Mouse (Mus musculus) gastrocnemius, adult 2 months (tissue): Measurements from ENCODE around the gene Prkci. TPM values are rescaled to one million over a fixed set of nuclear protein-coding genes. Genes with fewer than 3 reads are reported as not detected.

Source experiments
- DNase-seq: peaks from one replicate; pipeline ENCODE4 v3.0.0; 2022
- H3K27ac ChIP-seq: fragments of 200-600 bp; 2 replicates; pipeline ENCODE4 v1.8.1; 2022; ENCODE audit warnings: mild to moderate bottlenecking
- H3K4me3 ChIP-seq: fragments of 200-600 bp; 2 replicates; pipeline ENCODE4 v1.8.1; 2022; ENCODE audit warnings: mild to moderate bottlenecking, moderate library complexity
- CTCF ChIP-seq: fragments of 200-600 bp; IDR thresholded peaks from 2 replicates; pipeline ENCODE4 v1.8.1; 2022; ENCODE audit warnings: antibody characterized with exemption, mild to moderate bottlenecking, moderate library complexity
- intact Hi-C: fragments of 180-260 bp; cut with DNase I; formaldehyde crosslinking; loops from one replicate; pipeline ENCODE4 v1.15.1; 2025
- total RNA-seq, 2 experiments: library from RNA; stranded (reverse); gene quantifications; 2 replicates each; pipeline ENCODE4 v1.2.3; 2021

Gene Prkci
- total RNA-seq, 2 experiments from 2014 or later: 4.3 to 6.3 TPM

DNA sequence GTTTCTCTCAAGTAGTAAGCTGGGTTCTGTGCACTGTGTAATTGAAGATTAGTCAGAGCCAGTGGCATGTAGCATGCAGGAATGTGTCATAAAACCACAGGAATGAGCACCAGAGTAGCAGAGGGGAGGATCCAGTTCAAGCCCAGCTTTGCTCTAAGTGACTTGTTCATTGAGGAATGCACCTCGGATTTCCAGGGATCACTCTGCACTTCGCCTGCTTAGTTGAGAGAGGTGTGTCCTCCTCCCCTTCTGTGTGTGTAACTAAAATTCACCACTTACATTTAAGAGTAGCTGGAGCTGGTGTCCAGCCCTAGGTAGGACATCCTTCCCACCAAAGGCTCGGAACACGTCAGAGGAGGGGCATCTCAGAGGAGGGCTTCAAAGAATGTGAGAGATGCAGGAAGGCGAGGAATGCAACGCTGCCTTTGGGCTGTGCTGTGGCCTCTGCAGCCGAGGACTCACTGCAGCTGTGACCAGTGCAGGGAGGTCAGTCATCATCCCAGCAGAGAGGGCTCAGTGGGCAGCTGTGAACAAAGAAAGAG lies 27.4 kb downstream of the Prkci start:
- Histone ChIP-seq H3K27ac (peak overlapping the region; percentile 43), H3K4me3 (no peak overlapping the region)
- intact Hi-C loops: no loop called here
- TF ChIP-seq CTCF: no peak
- DNase-seq: peak; percentile 29

- no peak for DNase-seq
- Histone ChIP-seq H3K27ac (no peak overlapping the region), H3K4me3 (no peak overlapping the region)
- TF ChIP-seq CTCF: no peak
- intact Hi-C loops: no loop called here
Measured at GRCm38 (mm10) chr3:31027718-31028117, 32.2 kb downstream of the Prkci start.

- DNase-seq: no peak
- H3K4me3 ChIP-seq: no peak overlapping the region
- intact Hi-C loops: no loop called here
- no peak overlapping the region for H3K27ac ChIP-seq
- TF ChIP-seq CTCF: no peak
Measured at GRCm38 (mm10) chr3:31031621-31032020, 36.1 kb downstream of the Prkci start.

- Histone ChIP-seq H3K4me3 (no peak overlapping the region), H3K27ac (no peak overlapping the region)
- no peak for TF ChIP-seq CTCF
- DNase-seq: no peak
- intact Hi-C loops: no loop called here
Measured at GRCm38 (mm10) chr3:31033644-31034043, 38.1 kb downstream of the Prkci start.

DNA sequence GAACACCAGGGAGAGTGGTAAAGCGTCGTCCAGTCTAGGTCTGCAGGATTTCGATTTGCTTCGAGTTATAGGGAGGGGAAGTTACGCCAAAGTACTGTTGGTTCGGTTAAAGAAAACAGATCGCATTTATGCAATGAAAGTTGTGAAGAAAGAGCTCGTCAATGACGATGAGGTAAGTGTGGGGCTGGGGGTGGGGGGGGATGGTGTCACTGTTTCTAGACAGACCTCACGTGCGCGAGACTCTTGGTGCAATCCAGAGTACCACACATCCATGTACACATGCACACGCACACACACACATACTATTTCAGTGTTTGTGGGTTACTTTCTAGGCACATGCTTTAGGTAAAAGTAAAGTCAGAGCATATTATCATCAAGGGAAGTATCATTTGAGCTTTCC lies 42.3 kb downstream of the Prkci start:
- H3K4me3 ChIP-seq: no peak overlapping the region
- no peak overlapping the region for H3K27ac ChIP-seq
- TF ChIP-seq CTCF: no peak
- DNase-seq: no peak
- intact Hi-C loops: no loop called here

DNA sequence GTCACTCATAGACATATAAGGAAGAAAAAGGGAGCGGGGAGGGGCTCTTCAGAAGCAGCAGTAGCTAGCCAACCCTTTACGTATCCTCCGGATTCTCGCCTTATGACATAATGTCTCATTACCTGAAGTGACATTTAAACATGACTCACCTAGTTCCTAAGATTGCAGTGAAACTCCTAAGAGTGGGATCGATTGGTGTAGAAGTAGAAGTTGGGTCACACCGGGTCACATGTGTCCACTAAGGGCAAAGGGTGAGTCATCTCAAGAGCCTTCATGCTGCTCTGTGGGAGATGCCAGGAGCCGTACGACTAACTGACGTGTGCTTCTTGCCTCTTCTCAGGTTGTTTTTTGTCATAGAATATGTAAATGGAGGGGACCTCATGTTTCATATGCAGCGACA lies 43.1 kb downstream of the Prkci start:
- Histone ChIP-seq H3K4me3 (no peak overlapping the region), H3K27ac (no peak overlapping the region)
- no peak for DNase-seq
- intact Hi-C loops: no loop called here
- no peak for TF ChIP-seq CTCF

GRCm38 (mm10) chr3:31042992-31043391 lies 47.4 kb downstream of the Prkci start:
- H3K27ac ChIP-seq: no peak overlapping the region
- DNase-seq: no peak
- intact Hi-C loops: no loop called here
- TF ChIP-seq CTCF: no peak
- no peak overlapping the region for H3K4me3 ChIP-seq

- intact Hi-C loops: no loop called here
- H3K27ac ChIP-seq: no peak overlapping the region
- no peak for DNase-seq
- TF ChIP-seq CTCF: peak; percentile 50
- H3K4me3 ChIP-seq: no peak overlapping the region
Measured at GRCm38 (mm10) chr3:31047263-31047662, 51.7 kb downstream of the Prkci start.

DNA sequence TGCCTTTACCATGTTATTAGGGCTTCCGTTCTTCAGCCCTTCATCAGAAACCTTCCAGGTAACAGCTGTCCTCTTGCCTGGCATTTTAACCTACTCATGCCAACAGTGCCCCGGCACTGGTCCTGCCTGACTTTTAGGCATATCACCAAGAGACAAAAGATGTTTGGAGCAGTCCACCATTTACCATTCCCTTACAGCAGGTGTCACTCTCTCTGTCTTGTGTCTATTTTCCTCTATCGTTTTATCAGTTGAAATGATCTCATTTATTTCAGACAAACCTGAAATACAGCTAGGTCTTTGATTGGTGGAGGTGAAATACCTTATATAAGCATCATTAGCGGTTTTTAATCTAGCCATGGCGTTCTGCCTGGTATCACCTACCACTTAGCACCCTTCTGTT lies 53.5 kb downstream of the Prkci start:
- intact Hi-C loops: no loop called here
- 0 out of 2 replicates have a peak, but pooled peaks have one; percentile 3 for TF ChIP-seq CTCF
- DNase-seq: no peak

DNA sequence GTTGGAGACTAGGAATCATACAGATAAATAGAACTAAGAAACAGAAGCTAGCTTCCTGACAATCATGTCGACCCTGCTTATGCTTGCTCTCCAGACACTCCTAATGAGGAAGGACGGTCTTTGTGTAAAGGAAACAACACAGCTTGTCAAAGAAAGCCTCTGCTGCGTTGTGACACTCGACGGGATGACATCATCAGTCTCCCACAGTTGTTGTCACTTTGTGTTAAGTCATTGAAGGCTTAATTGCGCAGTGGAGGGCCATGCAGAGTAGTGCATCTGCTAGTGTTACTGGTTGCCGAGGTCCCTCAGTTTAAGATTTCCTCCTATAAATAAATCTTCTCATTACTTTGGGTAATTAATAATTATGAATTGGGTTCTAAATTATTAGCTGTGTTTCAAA lies 54.8 kb downstream of the Prkci start:
- intact Hi-C loops: loop anchor here (10.0 kb wide), 1 partner anchor 554 kb away; no protein-coding TSS in a partner anchor

More for the DNA sequence above, 53.5 kb downstream of the Prkci start:
- no peak overlapping the region for H3K27ac ChIP-seq
- H3K4me3 ChIP-seq: no peak overlapping the region

GRCm38 (mm10) chr3:31051730-31052129 lies 56.2 kb downstream of the Prkci start:
- no peak for DNase-seq
- Histone ChIP-seq H3K27ac (no peak overlapping the region), H3K4me3 (no peak overlapping the region)
- intact Hi-C loops: loop anchor here (10.0 kb wide), 1 partner anchor 553 kb away; no protein-coding TSS in a partner anchor
- TF ChIP-seq CTCF: no peak

More for the DNA sequence above, 54.8 kb downstream of the Prkci start:
- no peak for DNase-seq
- Histone ChIP-seq H3K4me3 (no peak overlapping the region), H3K27ac (no peak overlapping the region)
- no peak for TF ChIP-seq CTCF

DNA sequence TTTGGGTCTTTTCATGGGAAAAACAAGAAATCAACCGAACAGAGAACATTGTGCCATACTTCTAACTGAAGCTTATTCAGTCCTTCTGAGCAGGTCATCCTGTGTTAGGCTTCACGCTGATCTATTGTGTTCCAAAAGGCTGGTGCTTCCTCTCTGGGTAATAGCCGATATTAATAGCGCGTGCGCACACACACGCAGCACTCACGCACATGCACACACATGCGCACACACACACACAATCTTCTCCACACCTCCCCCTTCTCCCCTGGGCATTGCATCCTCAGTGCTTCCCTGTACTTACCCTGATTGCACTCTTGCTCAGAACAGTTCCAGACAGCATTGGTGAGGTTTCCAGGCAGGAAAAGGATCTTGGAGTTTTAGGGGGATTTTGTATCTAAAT lies 57.6 kb downstream of the Prkci start:
- DNase-seq: no peak
- intact Hi-C loops: loop anchor here (10.0 kb wide), 1 partner anchor 552 kb away; no protein-coding TSS in a partner anchor
- Histone ChIP-seq H3K27ac (no peak overlapping the region), H3K4me3 (no peak overlapping the region)
- no peak for TF ChIP-seq CTCF

DNA sequence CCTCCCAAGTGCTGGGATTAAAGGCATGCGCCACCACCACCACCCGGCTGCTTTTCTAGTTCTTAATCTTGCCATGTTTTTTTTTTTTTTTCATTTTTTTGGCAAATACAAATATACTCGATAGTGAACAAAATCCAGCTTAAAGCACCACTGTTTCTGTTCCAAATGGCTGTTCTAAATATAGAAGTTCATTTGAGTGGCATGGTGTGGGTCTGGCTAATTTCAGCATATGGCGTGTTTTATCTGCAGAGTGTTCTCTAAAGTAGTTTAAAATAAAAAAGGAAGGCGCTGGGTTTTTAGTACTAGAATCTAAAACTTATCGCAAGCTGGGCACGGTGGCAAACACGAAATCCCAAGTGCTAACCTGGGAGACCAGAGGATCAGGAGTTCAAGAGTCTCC lies 59.3 kb downstream of the Prkci start:
- no peak for TF ChIP-seq CTCF
- intact Hi-C loops: loop anchor here (10.0 kb wide), 1 partner anchor 550 kb away; no protein-coding TSS in a partner anchor
- Histone ChIP-seq H3K4me3 (no peak overlapping the region), H3K27ac (no peak overlapping the region)
- DNase-seq: no peak

GRCm38 (mm10) chr3:31056047-31056650 lies 60.6 kb downstream of the Prkci start:
- Histone ChIP-seq H3K4me3 (peak overlapping the region; percentile 82), H3K27ac (peak overlapping the region; percentile 85)
- no peak for TF ChIP-seq CTCF
- intact Hi-C loops: loop anchor here (2.0 to 10.0 kb wide), 2 partner anchors 455 to 549 kb away; no protein-coding TSS in a partner anchor
- DNase-seq: peak; percentile 40
